Mouse (Mus musculus): ENCODE measurements around the gene Tsks.

GRCm38 (mm10) chr7:44915314-44915713, 27.7 kb upstream of the Tsks start:
- TF ChIP-seq TAL1 (IDR thresholded peaks at IDR 0.05; ENCODE audit: low read length), result no peak
- TF ChIP-seq GATA1 (IDR thresholded peaks at IDR 0.05; ENCODE audit: low read length), result no peak
